Comparison of ENCODE assay signal across 13 mouse cellular contexts in the genomic region with DNA sequence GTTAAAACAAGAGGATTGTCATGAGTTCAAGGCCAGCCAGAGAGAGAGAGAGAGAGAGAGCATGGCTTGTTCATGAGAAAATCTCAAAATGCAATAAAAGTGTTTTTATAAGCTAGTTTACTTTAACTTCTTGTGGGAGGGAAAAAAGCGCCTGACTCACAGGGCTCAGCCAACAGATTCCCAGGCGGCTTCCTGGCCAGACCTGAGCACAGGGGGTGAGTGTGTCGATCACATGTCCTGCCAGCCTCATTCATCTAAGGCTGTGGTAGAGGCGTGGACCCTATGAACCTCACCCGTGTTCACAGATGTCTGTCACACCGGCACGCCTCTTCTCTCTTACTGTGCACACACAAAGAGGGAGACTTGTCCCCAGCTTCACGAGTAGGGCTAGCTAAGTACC.
A peak's percentile ranks its signal among the peaks of the same experiment; 100 is the strongest.
DNase-seq lines count a peak whose midpoint lies in the region; ATAC-seq lines count a peak whose summit lies in the region.
"Had no signal": no experiment of that assay in that cellular context is flagged by ENCODE, and none has a peak within 500 bp of the region (broad histone marks: within the 10 kb centered on the region; RNA-seq: fewer than 3 reads in every experiment).

No protein-coding gene starts in this region.

- H3K4me2 ChIP-seq in heart, embryonic 14.5 days (ENCODE audit: low read length): no peak overlapping the region
- H3K4me2 ChIP-seq in embryonic facial prominence, embryonic 13.5 days: no peak overlapping the region

- peaks cover 43% of the 10 kb centered on the region for H3K36me3 ChIP-seq in heart, embryonic 14.5 days (ENCODE audit: control insufficient read depth, insufficient read depth, low read length)
- H3K36me3 ChIP-seq in embryonic facial prominence, embryonic 13.5 days: peaks cover 30% of the 10 kb centered on the region
- H3K36me3 ChIP-seq: G1E had no signal

- DNase-seq in heart, postnatal 4 days: no peak
- peak; percentile 80 for DNase-seq in 3T3-L1 (ENCODE audit: low read depth, low spot score)
- peak; percentile 53 for DNase-seq in large intestine, adult 2 months (ENCODE audit: low read depth, low spot score)
- DNase-seq in spleen, postnatal 10 days (ENCODE audit: low spot score in 2 of 2): no peak
- no peak for DNase-seq in natural killer cell, adult 2 months (ENCODE audit: low spot score in 2 of 2)
- no peak for DNase-seq in layer of hippocampus, postnatal 36 days
- DNase-seq: heart, adult 11 months; thymus, adult 18-20 months had no signal

- H3K9me3 ChIP-seq in heart, embryonic 14.5 days (ENCODE audit: control insufficient read depth, low read length): no peaks in the 10 kb centered on the region
- no peaks in the 10 kb centered on the region for H3K9me3 ChIP-seq in embryonic facial prominence, embryonic 13.5 days
- H3K9me3 ChIP-seq: G1E; megakaryocyte, embryonic 14.5 days had no signal

- WGBS in heart, embryonic 14.5 days: 74% methylated on average over 8 of the region's 8 CpGs
- WGBS in embryonic facial prominence, embryonic 13.5 days: 75% methylated on average over 8 of the region's 8 CpGs
- WGBS in large intestine, adult 2 months: 11% methylated on average over 8 of the region's 8 CpGs

- peaks cover 19 to 26% of the 10 kb centered on the region in 2 experiments for H3K4me1 ChIP-seq in heart, embryonic 14.5 days (ENCODE audit: control insufficient read depth in 2 of 2, insufficient read depth in 2 of 2, low read length in 2 of 2)
- peaks cover 24% of the 10 kb centered on the region for H3K4me1 ChIP-seq in embryonic facial prominence, embryonic 13.5 days

- H3K9ac ChIP-seq in heart, embryonic 14.5 days (ENCODE audit: low read length): no peak overlapping the region
- H3K9ac ChIP-seq in embryonic facial prominence, embryonic 13.5 days: no peak overlapping the region

- H3K4me3 ChIP-seq in heart, embryonic 14.5 days (ENCODE audit: control insufficient read depth in 1 of 2, insufficient read depth in 1 of 2, low read depth in 1 of 2, low read length in 2 of 2): no peak overlapping the region
- no peak overlapping the region for H3K4me3 ChIP-seq in embryonic facial prominence, embryonic 13.5 days
- H3K4me3 ChIP-seq: left cerebral cortex, adult 2 months; megakaryocyte, embryonic 14.5 days had no signal

- H3K27ac ChIP-seq in heart, embryonic 14.5 days (replicated peaks in 1 of 2; ENCODE audit: control insufficient read depth in 1 of 2, insufficient read depth in 1 of 2, low read depth in 2 of 2, low read length in 2 of 2): peak overlapping the region; percentile 4 to 53; a peak in 2 of 4 replicates
- peak overlapping the region; percentile 24 for H3K27ac ChIP-seq in embryonic facial prominence, embryonic 13.5 days
- H3K27ac ChIP-seq: left cerebral cortex, adult 2 months had no signal

- no peak for ATAC-seq in heart, embryonic 14.5 days (ENCODE audit: insufficient number of reproducible peaks, insufficient read depth, low FRiP score, low read depth)
- ATAC-seq in embryonic facial prominence, embryonic 13.5 days (ENCODE audit: insufficient number of reproducible peaks, insufficient read depth, low FRiP score, low TSS enrichment, low read depth): no peak

- H3K27me3 ChIP-seq in heart, embryonic 14.5 days (ENCODE audit: control insufficient read depth, insufficient read depth, low read length): no peaks in the 10 kb centered on the region
- H3K27me3 ChIP-seq in embryonic facial prominence, embryonic 13.5 days: no peaks in the 10 kb centered on the region

Comparison
In these comparisons a context has a peak if more than half of its experiments do, and no peak if none do; other contexts are left out.
1. DNase-seq: peak in 3T3-L1 (single experiment) and large intestine, adult 2 months (single experiment); none in heart, postnatal 4 days (single experiment), spleen, postnatal 10 days (0 of 2), natural killer cell, adult 2 months (0 of 2) and layer of hippocampus, postnatal 36 days (0 of 2).